Mouse (Mus musculus) large intestine, adult 2 months (tissue): ENCODE measurements around the gene Gm17606. TPM values are rescaled to one million over a fixed set of nuclear protein-coding genes. Genes with fewer than 3 reads are reported as not detected.

Experiments
- DNase-seq: peaks from one replicate; pipeline ENCODE4 v3.0.0-alpha.2; 2012; ENCODE audit warnings: low read depth, low spot score
- WGBS: fragments of 180-500 bp; shearing (Covaris S2); methylation state at CpG from one replicate; pipeline ENCODE4 v1.1.7; 2018; 5-methylcytosine and 5-hydroxymethylcytosine counted together
- polyA plus RNA-seq: library from polyadenylated mRNA; depleted of rRNA; stranded (reverse); fragments of >200 nt; gene quantifications from 2 replicates; pipeline ENCODE4 v1.2.3, GENCODE M21; 2012

Gene Gm17606
- polyA plus RNA-seq, 1 experiment: not detected

- no peak for DNase-seq
- WGBS: 95% methylated on average over 1 of the region's 1 CpGs
Measured at GRCm38 (mm10) chr14:54621133-54621532, 19.6 kb upstream of the Gm17606 start, which contains the start of gene Psmb11. Gene Psmb11 (plus strand): TSS chr14:54621433.

GRCm38 (mm10) chr14:54623334-54623733 is 17.4 kb upstream of the Gm17606 start:
- WGBS: 76% methylated on average over 6 of the region's 6 CpGs
- DNase-seq: no peak

DNA sequence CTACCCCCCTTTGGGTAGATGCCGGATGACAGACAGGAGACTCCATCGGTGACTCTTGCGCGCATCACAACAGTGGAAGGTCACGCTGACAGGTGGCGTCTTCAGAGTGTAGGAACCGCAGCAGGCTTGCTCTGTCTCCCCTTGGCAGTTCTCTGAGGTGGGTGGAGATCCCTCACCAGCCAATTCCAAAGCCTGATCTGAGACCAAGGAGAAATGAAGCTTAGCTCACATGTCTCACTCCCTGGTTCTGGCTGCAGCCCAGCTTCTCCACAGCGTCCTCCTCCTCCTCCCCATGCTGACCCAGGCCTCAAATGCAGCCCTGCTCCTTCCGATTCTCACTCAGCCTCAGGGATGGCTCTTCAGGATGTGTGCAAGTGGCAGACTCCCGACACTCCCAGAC is 15.8 kb upstream of the Gm17606 start:
- 85% methylated on average over 10 of the region's 10 CpGs for WGBS
- no peak for DNase-seq

GRCm38 (mm10) chr14:54628103-54628502 is 12.6 kb upstream of the Gm17606 start:
- no peak for DNase-seq
- 69% methylated on average over 5 of the region's 5 CpGs for WGBS

DNA sequence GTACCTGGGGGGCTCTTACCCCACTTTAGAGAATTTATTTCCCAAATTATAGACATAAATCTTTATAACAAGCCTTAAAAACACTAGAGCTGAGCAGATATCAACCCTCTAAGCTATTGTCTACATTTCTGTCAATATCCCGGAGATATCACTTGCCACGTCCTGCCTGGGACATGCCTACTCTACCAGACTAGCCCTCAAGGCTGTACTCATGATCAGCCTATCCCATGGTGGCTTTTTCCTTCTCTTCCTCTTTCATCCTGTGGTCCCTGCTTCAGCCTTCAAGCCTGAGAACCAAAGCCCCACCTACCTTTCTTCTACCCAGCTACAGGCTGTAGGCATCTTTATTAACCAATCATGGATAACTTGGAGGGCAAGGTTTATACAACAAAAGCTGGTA is 11.0 kb upstream of the Gm17606 start:
- DNase-seq: no peak
- WGBS: 89% methylated on average over 2 of the region's 2 CpGs

DNA sequence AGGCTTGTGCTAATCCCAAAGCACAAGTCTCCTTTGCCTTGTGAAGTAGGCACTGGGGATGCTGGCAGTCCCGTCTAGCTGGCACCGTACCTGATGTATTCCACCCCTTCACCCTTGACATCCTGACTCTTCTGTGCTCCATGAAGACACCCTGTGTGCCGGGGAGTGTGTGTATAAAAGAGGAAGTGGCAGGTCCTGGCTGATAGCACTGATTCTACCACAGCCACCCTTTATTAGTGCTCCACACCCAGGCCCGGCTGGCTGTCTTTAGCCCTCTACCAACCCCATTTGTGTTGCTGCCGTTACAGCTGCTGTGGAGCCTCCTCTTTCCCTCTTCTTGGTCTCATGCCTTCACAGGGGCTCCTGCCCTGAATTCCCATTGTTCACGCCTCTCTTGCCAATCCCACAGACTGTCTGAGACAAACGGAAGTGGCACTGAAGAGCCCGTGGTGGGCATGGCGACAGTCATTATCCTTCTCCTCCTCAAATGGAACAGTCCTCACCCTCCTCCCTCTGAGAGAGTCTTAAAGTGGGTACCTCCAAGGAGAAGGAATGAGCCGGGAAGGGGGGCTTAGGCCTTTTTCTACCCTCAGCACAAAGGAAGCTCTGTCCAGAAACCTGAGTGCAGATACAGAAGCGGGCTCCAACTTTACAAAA is 10.0 kb upstream of the Gm17606 start:
- WGBS: 83% methylated on average over 11 of the region's 11 CpGs
- no peak for DNase-seq

DNA sequence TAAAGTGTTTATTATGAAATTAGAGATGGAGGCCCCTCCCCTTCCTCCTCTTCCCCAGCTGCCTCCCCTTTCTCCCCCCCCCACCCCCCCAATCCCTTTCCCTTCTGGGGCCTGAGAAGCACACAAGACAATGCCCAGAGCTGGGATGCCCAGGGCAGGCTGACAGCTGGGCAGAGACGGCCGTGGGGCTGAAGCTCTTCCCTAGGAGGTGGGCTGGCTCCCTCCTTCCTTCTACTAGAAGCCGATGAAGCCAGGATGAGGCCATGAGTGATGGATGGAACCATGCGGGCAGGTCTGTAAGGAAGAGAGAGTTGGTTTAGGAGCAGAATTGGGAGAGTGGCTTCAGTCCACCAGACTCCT is 9.5 kb upstream of the Gm17606 start:
- no peak for DNase-seq
- WGBS: 85% methylated on average over 4 of the region's 4 CpGs

DNA sequence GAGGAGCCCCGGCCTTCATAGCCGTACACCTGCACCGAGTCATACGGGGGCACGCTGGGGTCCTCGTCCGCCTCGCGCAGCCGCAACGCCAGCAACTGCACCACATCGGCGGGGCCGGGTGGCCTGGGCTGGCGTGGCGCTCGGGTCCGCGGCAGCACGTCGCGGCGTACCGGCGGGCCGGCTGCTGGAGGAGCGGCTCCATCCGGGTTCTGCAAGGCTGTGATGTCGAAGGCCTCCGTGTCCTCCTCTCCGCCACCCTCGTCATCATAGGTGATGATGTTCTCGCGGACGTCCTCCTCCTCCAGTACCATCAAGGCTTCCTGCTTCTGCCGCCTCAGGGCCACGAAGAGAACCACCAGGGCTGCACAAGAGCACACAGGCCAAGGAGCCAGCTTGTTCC is 8.5 kb upstream of the Gm17606 start:
- WGBS: 97% methylated on average over 37 of the region's 37 CpGs
- DNase-seq: no peak

DNA sequence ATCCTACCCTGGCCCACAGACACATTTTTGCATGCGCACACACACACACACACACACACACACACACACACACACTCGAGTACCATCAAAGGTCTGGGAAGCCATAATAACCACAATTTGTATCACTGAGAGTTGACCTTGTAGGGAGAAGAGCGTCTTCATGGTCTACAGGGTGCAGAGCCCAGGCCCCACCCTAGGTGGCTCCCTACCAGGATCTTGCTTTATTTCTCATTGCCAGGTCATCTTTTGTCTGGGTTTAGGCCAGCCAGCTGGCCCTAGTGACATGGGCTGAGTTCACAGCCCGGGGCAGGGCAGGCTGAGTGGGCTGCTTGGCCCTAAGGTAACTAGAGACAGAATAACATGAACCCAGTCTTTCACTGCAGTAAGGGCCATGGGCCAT is 6.6 kb upstream of the Gm17606 start:
- DNase-seq: no peak
- 71% methylated on average over 4 of the region's 4 CpGs for WGBS

DNA sequence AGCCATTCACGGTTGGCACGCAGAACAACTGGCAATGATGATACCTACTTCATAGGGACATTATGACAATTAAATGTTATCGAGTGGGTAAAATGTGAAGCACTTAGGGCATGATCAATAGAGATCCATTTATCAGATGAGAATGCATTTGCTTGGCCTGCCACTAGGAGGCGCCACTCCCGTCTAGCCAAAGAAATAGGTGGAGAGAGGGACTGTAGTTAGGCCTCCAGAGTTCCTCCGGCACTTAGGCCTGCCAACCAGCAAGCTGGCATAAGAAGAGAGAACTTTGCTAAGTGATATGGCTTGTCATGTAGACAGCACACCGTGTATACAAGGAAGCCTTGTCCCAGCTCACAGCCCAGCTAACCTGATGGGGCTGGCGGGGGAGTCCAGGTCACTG is 3.8 kb upstream of the Gm17606 start:
- DNase-seq: no peak
- WGBS: 46% methylated on average over 8 of the region's 8 CpGs

DNA sequence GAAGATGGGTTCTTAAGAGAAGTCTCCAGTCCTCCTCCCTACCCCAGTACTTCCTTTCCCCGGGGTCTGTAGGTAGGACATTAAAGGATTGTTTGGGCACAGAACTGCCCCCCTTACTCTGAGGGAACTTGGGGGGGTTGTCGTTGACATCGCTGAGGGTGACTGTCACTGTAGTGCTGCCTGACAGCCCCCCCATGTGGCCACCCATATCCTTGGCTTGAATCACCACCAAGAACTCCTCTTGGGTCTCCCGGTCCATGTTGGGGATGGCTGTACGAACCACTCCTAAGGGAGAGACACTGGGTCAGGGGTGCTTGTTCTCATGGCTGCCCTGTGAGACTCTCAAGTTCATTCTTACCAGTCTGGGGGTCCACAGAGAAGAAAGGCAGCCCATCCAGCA is 2.5 kb upstream of the Gm17606 start:
- WGBS: 75% methylated on average over 5 of the region's 5 CpGs
- no peak for DNase-seq

GRCm38 (mm10) chr14:54640121-54640520 is 631 bp upstream of the Gm17606 start:
- WGBS: 56% methylated on average over 4 of the region's 4 CpGs
- no peak for DNase-seq

DNA sequence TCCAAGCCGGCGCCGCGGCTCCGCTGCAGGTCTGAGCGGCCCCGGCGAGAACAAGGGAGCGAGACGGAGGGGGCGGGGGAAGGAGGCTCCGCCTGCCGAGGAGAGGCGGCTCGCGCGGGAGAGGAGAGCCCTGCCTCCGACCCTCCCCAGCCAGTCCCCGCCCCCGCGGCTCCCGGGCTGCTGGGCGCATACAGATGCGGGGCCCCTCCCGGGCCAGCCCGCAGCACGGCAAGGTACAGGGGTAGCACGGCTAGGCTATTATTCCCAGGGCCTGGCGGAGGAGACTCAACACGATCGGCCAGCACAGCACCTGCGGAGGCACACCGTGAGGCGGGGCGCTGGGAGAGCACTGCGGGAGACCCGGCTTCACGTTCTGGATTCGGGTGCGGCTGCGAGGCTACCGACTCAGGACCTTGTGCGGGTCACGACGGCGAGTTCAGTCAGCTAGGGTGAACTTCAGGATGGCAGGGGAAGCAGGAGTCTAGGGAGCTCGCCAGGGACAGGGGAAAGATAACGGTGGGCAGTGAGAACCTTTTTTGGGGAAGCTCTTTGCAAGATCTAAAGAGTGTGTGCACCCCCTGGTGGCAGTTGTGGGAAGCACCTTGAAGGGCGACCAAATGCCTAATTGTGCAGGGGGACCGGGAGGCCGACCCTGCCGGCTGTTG is 685 bp downstream of the Gm17606 start, which contains the start of gene Cdh24:
TSS of gene Cdh24 (minus strand) at position 60 of the 665 bp plus-strand sequence.
- DNase-seq: peak; percentile 54
- WGBS: under 1% methylated on average over 47 of the region's 52 CpGs

DNA sequence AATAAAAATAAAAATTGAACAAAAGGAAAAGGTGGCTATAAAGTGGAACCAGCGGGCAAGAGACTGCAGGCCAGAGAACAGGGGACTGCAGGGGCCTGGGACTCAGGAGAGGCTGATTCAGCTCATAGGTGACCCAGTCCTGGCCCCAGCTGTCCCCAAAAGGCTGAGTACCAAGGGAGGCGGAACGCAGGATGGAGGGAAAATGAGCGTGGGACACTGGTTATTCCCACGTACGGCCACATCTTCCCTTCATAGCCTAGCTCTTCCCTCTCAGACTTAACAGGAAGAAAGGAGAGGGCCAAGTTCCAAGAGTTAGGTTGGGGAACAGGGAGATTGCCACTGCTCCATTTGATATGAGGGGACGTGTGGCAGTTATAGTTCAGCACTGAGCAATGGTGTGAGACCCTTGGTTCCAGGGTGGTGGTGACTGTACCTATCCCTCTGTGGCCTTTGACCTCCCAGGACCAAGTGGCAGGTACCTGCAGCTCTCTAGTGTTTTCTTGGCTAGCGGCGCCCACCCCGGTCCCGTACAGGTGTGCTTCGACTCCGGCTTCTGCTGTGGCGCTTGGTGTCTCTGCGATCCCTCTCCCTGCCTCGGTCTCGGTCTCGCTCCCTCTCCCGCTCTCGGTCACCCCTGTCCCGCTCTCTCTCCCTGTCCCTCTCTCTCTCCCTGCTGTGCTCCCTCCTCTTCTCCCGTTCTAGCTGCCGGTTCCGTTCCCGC is 1.6 kb downstream of the Gm17606 start:
- WGBS: 85% methylated on average over 25 of the region's 25 CpGs

GRCm38 (mm10) chr14:54643011-54643410 is 2.3 kb downstream of the Gm17606 start:
- 84% methylated on average over 2 of the region's 2 CpGs for WGBS
- DNase-seq: no peak

More for the DNA sequence above, 1.6 kb downstream of the Gm17606 start:
- no peak for DNase-seq

- DNase-seq: no peak
- 85% methylated on average over 9 of the region's 9 CpGs for WGBS
Measured at GRCm38 (mm10) chr14:54644294-54644693, 3.5 kb downstream of the Gm17606 start.

GRCm38 (mm10) chr14:54646455-54646854 is 5.7 kb downstream of the Gm17606 start:
- DNase-seq: no peak
- WGBS: 92% methylated on average over 17 of the region's 17 CpGs

GRCm38 (mm10) chr14:54646898-54647636 is 6.3 kb downstream of the Gm17606 start:
- 88% methylated on average over 8 of the region's 8 CpGs for WGBS
- no peak for DNase-seq

DNA sequence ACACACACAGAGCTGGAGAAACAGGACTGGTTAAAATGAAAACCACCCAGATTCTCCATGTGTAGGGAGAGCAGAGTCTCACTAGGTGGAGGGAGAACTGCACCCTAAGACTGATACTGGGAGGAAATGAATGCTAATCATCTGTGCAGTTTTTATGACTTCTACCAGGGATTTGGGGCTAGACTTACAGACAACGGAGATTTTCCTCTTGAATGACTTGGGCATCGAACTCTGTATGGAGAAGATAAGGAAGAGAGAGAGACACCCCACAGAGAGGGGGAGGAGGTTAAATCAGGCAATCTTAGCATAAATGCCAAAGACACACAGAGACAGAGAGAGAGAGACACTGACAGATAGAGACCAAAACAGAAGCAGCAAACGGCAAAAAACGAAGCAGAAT is 7.1 kb downstream of the Gm17606 start:
- WGBS: 75% methylated on average over 4 of the region's 4 CpGs
- DNase-seq: no peak
